Mouse (Mus musculus) limb, embryonic 12.5 days (tissue): ENCODE data around the gene Meis1. TPM values are rescaled to one million over a fixed set of nuclear protein-coding genes. Genes with fewer than 3 reads are reported as not detected.
A peak's percentile ranks its signal among the peaks of the same experiment; 100 is the strongest.

Experiments
- ATAC-seq: fragments of 200-750 bp; cut with Nextera tagmentation; 2 replicates; pipeline ENCODE4 v1.8.0; 2017; ENCODE audit warnings: low read depth, moderate TSS enrichment; ENCODE audit not compliant: insufficient number of reproducible peaks, insufficient read depth, low FRiP score, low TSS enrichment
- H3K27ac ChIP-seq: fragments of 300-500 bp; sonication (generic); 2 replicates; pipeline ENCODE4 v1.5.1; 2016; ENCODE audit warnings: mild to moderate bottlenecking, moderate library complexity
- H3K27me3 ChIP-seq: fragments of 300-500 bp; sonication (generic); 2 replicates; pipeline ENCODE4 v1.6.1; 2016; ENCODE audit warnings: mild to moderate bottlenecking, moderate library complexity
- H3K36me3 ChIP-seq: fragments of 300-500 bp; sonication (generic); 2 replicates; pipeline ENCODE4 v1.6.1; 2016; ENCODE audit warnings: mild to moderate bottlenecking, moderate library complexity
- H3K4me1 ChIP-seq: fragments of 300-500 bp; sonication (generic); replicated peaks from 2 replicates; pipeline ENCODE4 v1.6.1; 2016
- H3K4me2 ChIP-seq: fragments of 300-500 bp; sonication (generic); 2 replicates; pipeline ENCODE4 v1.6.1; 2016; ENCODE audit warnings: mild to moderate bottlenecking, moderate library complexity
- H3K4me3 ChIP-seq: fragments of 300-500 bp; sonication (generic); replicated peaks from 2 replicates; pipeline ENCODE4 v1.5.1; 2016; ENCODE audit warnings: mild to moderate bottlenecking
- H3K9ac ChIP-seq: fragments of 300-500 bp; sonication (generic); replicated peaks from 2 replicates; pipeline ENCODE4 v1.6.1; 2016; ENCODE audit warnings: mild to moderate bottlenecking, moderate library complexity
- H3K9me3 ChIP-seq: fragments of 300-500 bp; sonication (generic); 2 replicates; pipeline ENCODE4 v1.6.1; 2016; ENCODE audit warnings: mild to moderate bottlenecking, moderate library complexity
- WGBS: fragments of 180-500 bp; shearing (Covaris S2); methylation state at CpG from one replicate; pipeline ENCODE4 v1.1.7; 2016; 5-methylcytosine and 5-hydroxymethylcytosine counted together
- polyA plus RNA-seq: library from polyadenylated mRNA; unstranded; fragments of >200 nt; fragmentation: Nextera tagmentation; extraction: Ambion mirVana; gene quantifications from 2 replicates; pipeline ENCODE4 v1.2.1, GENCODE M21; 2016

The Meis1 gene
- polyA plus RNA-seq, 1 experiment from 2014 or later: 35.1 TPM

- H3K27ac ChIP-seq: peak overlapping the region; percentile 41; the same call in 1 of the 2 replicates
- 5% methylated on average over 25 of the region's 25 CpGs for WGBS
- H3K4me3 ChIP-seq: peak overlapping the region; percentile 57
- peak overlapping the region; percentile 82 for H3K4me2 ChIP-seq
- H3K4me1 ChIP-seq: peaks cover 34% of the 10 kb centered on the region
- no peaks in the 10 kb centered on the region for H3K9me3 ChIP-seq
- no peaks in the 10 kb centered on the region for H3K36me3 ChIP-seq
- H3K9ac ChIP-seq: peak overlapping the region; percentile 44
- peaks cover 81% of the 10 kb centered on the region for H3K27me3 ChIP-seq
- ATAC-seq: no peak
Observed at GRCm38 (mm10) chr11:19013141-19014112, 5.4 kb downstream of the Meis1 start.

GRCm38 (mm10) chr11:19012463-19013115 lies 6.2 kb downstream of the Meis1 start:
- H3K4me3 ChIP-seq: no peak overlapping the region
- no peaks in the 10 kb centered on the region for H3K36me3 ChIP-seq
- WGBS: 7% methylated on average over 2 of the region's 2 CpGs
- H3K4me1 ChIP-seq: peaks cover 40% of the 10 kb centered on the region
- no peak for ATAC-seq
- peaks cover 83% of the 10 kb centered on the region for H3K27me3 ChIP-seq
- no peak overlapping the region for H3K27ac ChIP-seq
- H3K4me2 ChIP-seq: peak overlapping the region; percentile 82; the same call in 1 of the 2 replicates
- H3K9me3 ChIP-seq: no peaks in the 10 kb centered on the region
- H3K9ac ChIP-seq: no peak overlapping the region

DNA sequence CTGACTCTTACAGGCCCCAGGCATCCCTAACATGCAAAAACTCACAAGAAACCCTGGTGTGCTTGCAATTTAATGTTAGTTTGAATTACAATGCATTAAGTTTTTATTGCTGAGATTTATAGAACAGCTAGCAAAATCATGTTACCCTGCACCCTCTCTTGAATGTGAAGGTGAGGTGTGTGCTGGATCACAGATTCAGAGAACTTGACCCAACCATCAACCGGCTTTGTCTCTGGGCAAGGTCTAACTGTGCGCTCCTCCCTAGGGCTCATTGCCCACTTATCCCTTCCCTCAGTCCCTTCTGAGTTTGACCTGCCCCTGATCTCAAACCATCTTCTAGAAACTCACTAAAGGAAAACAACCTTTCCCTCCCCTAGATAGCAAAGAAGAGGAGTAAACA lies 6.8 kb downstream of the Meis1 start:
- no peak overlapping the region for H3K4me3 ChIP-seq
- peak overlapping the region; percentile 2; the same call in 1 of the 2 replicates for H3K4me2 ChIP-seq
- 17% methylated on average over 2 of the region's 2 CpGs for WGBS
- no peaks in the 10 kb centered on the region for H3K9me3 ChIP-seq
- no peak for ATAC-seq
- H3K27me3 ChIP-seq: peaks cover 84% of the 10 kb centered on the region
- H3K36me3 ChIP-seq: no peaks in the 10 kb centered on the region
- H3K27ac ChIP-seq: no peak overlapping the region
- peaks cover 43% of the 10 kb centered on the region for H3K4me1 ChIP-seq
- H3K9ac ChIP-seq: no peak overlapping the region

- H3K36me3 ChIP-seq: no peaks in the 10 kb centered on the region
- H3K27ac ChIP-seq: no peak overlapping the region
- no peak overlapping the region for H3K9ac ChIP-seq
- no peaks in the 10 kb centered on the region for H3K9me3 ChIP-seq
- WGBS: 47% methylated on average over 9 of the region's 9 CpGs
- H3K4me1 ChIP-seq: peaks cover 43% of the 10 kb centered on the region
- H3K4me2 ChIP-seq: no peak overlapping the region; the same call in 1 of the 2 replicates
- no peak for ATAC-seq
- H3K27me3 ChIP-seq: peaks cover 84% of the 10 kb centered on the region
- H3K4me3 ChIP-seq: no peak overlapping the region
Observed at GRCm38 (mm10) chr11:19011108-19011805, 7.5 kb downstream of the Meis1 start.

DNA sequence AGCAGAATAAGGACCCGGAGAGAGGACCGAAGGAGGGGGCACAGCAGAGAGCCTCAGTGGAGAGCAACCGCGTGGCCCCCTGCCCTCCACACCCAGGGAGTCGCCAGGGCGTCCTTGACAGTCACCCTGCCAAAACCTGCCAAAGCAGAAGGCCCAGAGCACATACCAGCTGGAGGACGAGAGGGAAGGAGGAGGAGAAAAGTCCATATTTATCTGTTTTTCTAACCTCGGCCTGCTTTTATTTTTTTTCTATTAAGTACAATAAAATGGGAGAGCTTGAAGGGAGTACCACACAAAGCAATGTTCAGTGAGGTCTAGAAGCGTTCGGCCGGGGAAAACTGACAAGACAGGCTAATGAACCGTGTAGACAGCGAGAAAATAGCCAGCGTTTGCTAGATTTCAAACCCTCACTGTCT lies 8.4 kb downstream of the Meis1 start:
- no peaks in the 10 kb centered on the region for H3K9me3 ChIP-seq
- peak overlapping the region; percentile 35 for H3K4me2 ChIP-seq
- no peak for ATAC-seq
- H3K27ac ChIP-seq: no peak overlapping the region
- no peak overlapping the region for H3K9ac ChIP-seq
- H3K27me3 ChIP-seq: peaks cover 82% of the 10 kb centered on the region
- H3K4me1 ChIP-seq: peaks cover 42% of the 10 kb centered on the region
- peak overlapping the region; percentile 12 for H3K4me3 ChIP-seq
- H3K36me3 ChIP-seq: no peaks in the 10 kb centered on the region
- WGBS: 13% methylated on average over 14 of the region's 14 CpGs

GRCm38 (mm10) chr11:19009536-19010395 lies 9.0 kb downstream of the Meis1 start:
- WGBS: 19% methylated on average over 17 of the region's 17 CpGs
- Histone ChIP-seq H3K9ac (no peak overlapping the region), H3K4me3 (peak overlapping the region; percentile 12), H3K36me3 (no peaks in the 10 kb centered on the region), H3K27me3 (peaks cover 83% of the 10 kb centered on the region), H3K27ac (no peak overlapping the region), H3K4me1 (peaks cover 38% of the 10 kb centered on the region), H3K4me2 (peak overlapping the region; percentile 35), H3K9me3 (no peaks in the 10 kb centered on the region)
- ATAC-seq: no peak

DNA sequence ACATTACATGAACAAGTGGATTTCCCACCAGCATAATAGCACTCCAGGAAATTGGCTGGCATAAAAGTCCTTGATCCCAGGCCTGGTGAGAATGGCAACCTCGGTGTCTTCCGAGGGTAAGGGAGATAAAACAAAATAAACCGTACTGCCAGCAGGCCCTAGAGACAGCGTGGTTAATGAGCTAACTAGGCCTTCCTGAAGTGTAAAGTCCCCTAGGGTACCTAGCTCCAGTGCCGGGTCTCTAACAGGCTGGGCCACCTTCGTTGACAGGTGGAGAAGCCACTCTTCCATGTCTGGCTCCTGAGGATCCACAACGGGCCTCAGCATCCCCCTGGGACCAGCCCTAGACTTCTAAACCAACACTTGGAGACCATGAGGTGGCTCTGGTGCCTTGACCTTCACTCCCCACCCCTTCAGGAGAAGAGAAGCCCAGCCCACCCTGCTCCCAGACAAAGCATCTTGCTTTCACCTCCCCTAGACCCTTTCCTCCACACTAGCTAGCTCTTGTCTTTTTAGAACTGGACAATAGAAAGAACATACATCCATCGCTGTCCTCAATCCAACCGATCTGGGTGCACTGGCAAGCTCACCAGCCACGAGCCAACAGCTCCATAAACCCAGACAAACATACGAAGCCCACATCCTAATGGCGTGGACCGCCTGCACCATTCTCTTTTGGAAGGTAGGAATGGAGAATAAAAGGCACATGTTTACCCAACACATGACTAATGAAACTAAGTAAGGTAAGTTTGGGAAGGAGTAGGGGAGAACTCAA lies 10.0 kb downstream of the Meis1 start:
- no peaks in the 10 kb centered on the region for H3K36me3 ChIP-seq
- no peak overlapping the region for H3K27ac ChIP-seq

DNA sequence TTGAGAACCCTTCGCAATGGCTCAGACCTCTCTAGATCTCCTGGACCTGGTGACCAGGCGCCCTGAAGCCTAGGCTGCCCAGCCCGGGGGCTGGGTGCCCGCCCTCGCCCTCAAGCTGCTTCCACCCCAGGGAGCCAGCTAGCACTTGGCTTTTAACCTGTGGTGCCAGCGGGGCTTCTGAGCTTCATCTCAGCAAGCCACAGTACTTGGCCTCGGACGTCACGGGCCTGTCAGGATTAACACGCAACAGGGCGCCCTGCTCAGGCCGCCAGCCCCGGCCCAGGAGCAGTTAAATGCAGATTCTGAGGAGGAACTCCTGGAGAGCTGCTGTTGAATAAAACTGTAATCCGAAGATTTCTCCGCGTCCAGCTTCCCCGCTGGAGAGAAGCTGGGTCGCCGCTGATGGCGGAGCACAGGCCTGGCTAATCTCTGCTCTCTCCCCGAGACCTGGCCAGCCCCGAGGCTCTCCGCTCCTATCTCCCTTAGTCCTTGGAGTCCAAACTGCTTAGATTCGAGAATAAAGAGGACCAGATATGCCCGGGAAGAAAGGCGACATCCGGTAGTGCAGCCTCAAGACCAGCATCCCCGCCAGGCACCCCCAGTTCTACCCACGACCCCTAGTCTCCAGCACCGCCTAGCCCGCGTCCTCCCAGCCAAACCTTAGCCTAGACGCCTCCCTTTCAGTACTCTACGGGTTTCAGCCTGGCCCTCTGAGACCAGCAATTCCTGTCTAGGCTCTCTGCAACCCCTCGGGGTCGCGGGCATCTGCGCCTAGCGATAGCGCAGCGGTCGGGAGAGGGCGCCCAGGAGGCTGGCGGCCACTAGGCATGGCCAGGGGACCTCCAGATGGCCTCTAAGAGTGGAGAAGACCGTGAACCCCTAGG lies 11.0 kb downstream of the Meis1 start:
- 17% methylated on average over 45 of the region's 45 CpGs for WGBS
- Histone ChIP-seq H3K4me3 (peak overlapping the region; percentile 27), H3K9ac (peak overlapping the region; percentile 35), H3K27me3 (peaks cover 64% of the 10 kb centered on the region), H3K36me3 (no peaks in the 10 kb centered on the region), H3K4me1 (peaks cover 22% of the 10 kb centered on the region), H3K4me2 (peak overlapping the region; percentile 51), H3K9me3 (no peaks in the 10 kb centered on the region), H3K27ac (no peak overlapping the region)
- no peak for ATAC-seq

More for the DNA sequence above, 10.0 kb downstream of the Meis1 start:
- Histone ChIP-seq H3K27me3 (peaks cover 74% of the 10 kb centered on the region), H3K9ac (no peak overlapping the region), H3K4me3 (no peak overlapping the region), H3K4me2 (peak overlapping the region; percentile 51; the same call in 1 of the 2 replicates), H3K4me1 (peaks cover 31% of the 10 kb centered on the region), H3K9me3 (no peaks in the 10 kb centered on the region)
- WGBS: 25% methylated on average over 13 of the region's 13 CpGs
- no peak for ATAC-seq

DNA sequence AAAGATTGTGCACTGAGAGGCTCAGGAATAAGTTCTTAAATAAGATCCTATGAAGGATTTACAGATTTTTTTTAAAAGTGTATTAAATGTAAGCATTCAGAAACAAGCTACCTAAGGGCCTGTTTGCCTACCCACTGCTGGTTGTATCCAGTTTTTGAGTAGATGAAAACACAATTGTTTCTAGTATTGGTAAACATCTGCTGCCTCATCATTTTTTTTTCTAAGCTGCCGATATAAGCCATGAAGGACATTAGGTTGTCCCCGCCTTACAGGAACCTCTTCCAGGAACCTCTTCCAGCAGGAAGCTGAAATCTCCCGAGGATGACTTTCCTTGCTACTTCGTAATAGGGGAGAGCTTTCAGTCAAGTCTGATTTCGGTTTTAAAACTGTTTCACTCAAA lies 11.7 kb downstream of the Meis1 start:
- no peak for ATAC-seq
- H3K9ac ChIP-seq: no peak overlapping the region
- H3K4me2 ChIP-seq: 0 out of 2 replicates have a peak overlapping the region, but pooled peaks have one; percentile 51
- no peaks in the 10 kb centered on the region for H3K36me3 ChIP-seq
- no peak overlapping the region for H3K27ac ChIP-seq
- H3K4me1 ChIP-seq: peaks cover 16% of the 10 kb centered on the region
- H3K4me3 ChIP-seq: no peak overlapping the region
- no peaks in the 10 kb centered on the region for H3K9me3 ChIP-seq
- peaks cover 57% of the 10 kb centered on the region for H3K27me3 ChIP-seq
- 48% methylated on average over 5 of the region's 5 CpGs for WGBS
